ENCODE assay signal across 11 mouse cellular contexts in genomic region chr17:88303991-88304390, GRCm38 (mm10).
DNase-seq lines count a peak whose midpoint lies in the region; ATAC-seq and TF ChIP-seq lines count a peak whose summit lies in the region.
"Had no signal": no experiment of that assay in that cellular context is flagged by ENCODE, and none has a peak within 500 bp of the region (broad histone marks: within the 10 kb centered on the region; RNA-seq: fewer than 3 reads in every experiment).

No protein-coding gene starts in this region.

- no peak overlapping the region for H3K27ac ChIP-seq in liver, embryonic 14.5 days
- H3K27ac ChIP-seq: embryonic facial prominence, embryonic 13.5 days; liver, embryonic 13.5 days; stomach, embryonic 15.5 days had no signal

- no peak overlapping the region for H3K9ac ChIP-seq in liver, embryonic 14.5 days (replicated peaks)
- H3K9ac ChIP-seq: embryonic facial prominence, embryonic 13.5 days; liver, embryonic 13.5 days; stomach, embryonic 15.5 days had no signal

- intact Hi-C loops in left cerebral cortex, postnatal 4 days (cut with DNase I) = no loop called here

- no peak overlapping the region for H3K4me3 ChIP-seq in liver, embryonic 14.5 days (ENCODE audit: insufficient read depth in 1 of 2, low read depth in 2 of 2, low read length in 2 of 2)
- H3K4me3 ChIP-seq: embryonic facial prominence, embryonic 13.5 days; liver, embryonic 13.5 days; stomach, embryonic 15.5 days had no signal

- DNase-seq in liver, embryonic 14.5 days (ENCODE audit: low read depth in 3 of 3, low spot score in 3 of 3) = no peak
- DNase-seq in liver = no peak
- DNase-seq in adipocyte (ENCODE audit: low spot score) = peak; percentile 83
- peak; percentile 14 to 25 for DNase-seq in gastrocnemius, adult 8-10 months (ENCODE audit: low spot score in 2 of 2)
- DNase-seq in lung, adult 18-20 months = peak; percentile 28 to 43
- no peak for DNase-seq in left cerebral cortex, postnatal 4 days
- no peak for DNase-seq in layer of hippocampus, postnatal 10 days (ENCODE audit: low spot score in 2 of 2)
- DNase-seq in embryo, embryonic 9.5 days (ENCODE audit: extremely low spot score) = no peak
- DNase-seq: liver, embryonic 13.5 days had no signal

- 51% methylated on average over 2 of the region's 2 CpGs for WGBS in liver, embryonic 14.5 days (ENCODE audit: insufficient replicate concordance)

- no peaks in the 10 kb centered on the region for H3K9me3 ChIP-seq in liver, embryonic 14.5 days (ENCODE audit: control insufficient read depth, low read length)
- H3K9me3 ChIP-seq: liver, embryonic 13.5 days; stomach, embryonic 15.5 days had no signal

- no peaks in the 10 kb centered on the region for H3K27me3 ChIP-seq in liver, embryonic 14.5 days (ENCODE audit: control insufficient read depth, insufficient read depth, low read length)
- H3K27me3 ChIP-seq: embryonic facial prominence, embryonic 13.5 days; liver, embryonic 13.5 days; stomach, embryonic 15.5 days had no signal

- H3K4me1 ChIP-seq in liver, embryonic 14.5 days (replicated peaks; ENCODE audit: control insufficient read depth in 2 of 2, insufficient read depth in 2 of 2, low read length in 1 of 2) = no peaks in the 10 kb centered on the region
- H3K4me1 ChIP-seq: embryonic facial prominence, embryonic 13.5 days; liver, embryonic 13.5 days; stomach, embryonic 15.5 days had no signal

- H3K36me3 ChIP-seq in liver, embryonic 14.5 days (replicated peaks; ENCODE audit: control insufficient read depth, insufficient read depth, low read depth) = no peaks in the 10 kb centered on the region
- H3K36me3 ChIP-seq: embryonic facial prominence, embryonic 13.5 days; liver, embryonic 13.5 days; stomach, embryonic 15.5 days had no signal

- H3K4me2 ChIP-seq in liver, embryonic 14.5 days (ENCODE audit: low read depth) = no peak overlapping the region
- H3K4me2 ChIP-seq: embryonic facial prominence, embryonic 13.5 days; liver, embryonic 13.5 days; stomach, embryonic 15.5 days had no signal

- no peak for TF ChIP-seq EP300 in liver, embryonic 14.5 days (IDR thresholded peaks at IDR 0.05; ENCODE audit: low read depth)

- no peak for ATAC-seq in liver, embryonic 14.5 days (ENCODE audit: insufficient read depth)

- peak; percentile 35; the same call in 1 of the 2 replicates for TF ChIP-seq CTCF in liver, embryonic 14.5 days (IDR thresholded peaks at IDR 0.05; ENCODE audit: low read depth)

Comparison
In these comparisons a context has a peak if more than half of its experiments do, and no peak if none do; other contexts are left out.
1. DNase-seq: peak in adipocyte (single experiment), gastrocnemius, adult 8-10 months (2 of 2) and lung, adult 18-20 months (2 of 2); none in liver, embryonic 14.5 days (0 of 3), liver (single experiment), left cerebral cortex, postnatal 4 days (single experiment), layer of hippocampus, postnatal 10 days (0 of 2) and embryo, embryonic 9.5 days (single experiment).